Mouse (Mus musculus) brain, embryonic 14.5 days (tissue): ENCODE results near the gene 2900011O08Rik.

Experiments
- CTCF ChIP-seq: fragments of 200-500 bp; IDR thresholded peaks from 2 replicates; pipeline ENCODE4 v1.5.1; 2012; ENCODE audit warnings: inconsistent platforms, mild to moderate bottlenecking, moderate library complexity, borderline replicate concordance; ENCODE audit not compliant: insufficient read depth, insufficient read length; ENCODE audit errors: extremely low read depth
- POLR2A ChIP-seq: fragments of 200-500 bp; IDR thresholded peaks from 2 replicates; pipeline ENCODE4 v1.6.1; 2012; ENCODE audit warnings: mild to moderate bottlenecking, inconsistent platforms, borderline replicate concordance; ENCODE audit not compliant: poor library complexity, insufficient read depth, insufficient read length, severe bottlenecking; ENCODE audit errors: extremely low read depth

DNA sequence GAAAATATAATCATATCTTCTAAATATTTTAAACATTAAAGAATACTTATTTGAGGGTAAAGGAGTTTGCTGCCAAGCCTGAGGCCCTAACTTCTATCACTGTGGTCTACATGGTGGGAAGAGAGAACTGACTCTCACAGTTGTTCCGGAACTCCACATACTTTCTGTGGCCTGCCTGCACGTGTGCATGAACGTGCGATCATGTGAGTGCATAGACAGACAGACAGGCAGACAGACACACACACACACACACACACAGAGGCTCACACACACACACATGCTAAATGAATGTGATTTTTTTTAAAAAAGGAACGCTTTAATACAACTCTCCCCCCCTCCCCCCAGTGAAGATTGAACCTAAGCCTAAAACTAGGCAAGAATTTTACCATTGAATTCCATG, 41.7 kb upstream of the 2900011O08Rik start:
- TF ChIP-seq CTCF (no peak), POLR2A (no peak)
